Mouse (Mus musculus): ENCODE data around the gene Edrf1. TPM values are rescaled to one million over a fixed set of nuclear protein-coding genes. Genes with fewer than 3 reads are reported as not detected.

Edrf1 gene
- polyA plus RNA-seq (2012), result 0.08 and 0.62 TPM in 2 replicates

- peaks cover 35% of the 10 kb centered on the region for H3K36me3 ChIP-seq (ENCODE audit: control insufficient read depth)
- H3K4me1 ChIP-seq (ENCODE audit: control insufficient read depth), result peaks cover 21% of the 10 kb centered on the region
- H3K27me3 ChIP-seq (ENCODE audit: control insufficient read depth), result no peaks in the 10 kb centered on the region
- H3K4me3 ChIP-seq (replicated peaks), result peak within 1 kb of the TSS; percentile 98
- TF ChIP-seq GATA1 (IDR thresholded peaks at IDR 0.05; ENCODE audit: low read length) (no peak), TAL1 (IDR thresholded peaks at IDR 0.05; ENCODE audit: low read length) (no peak)
- H3K9me3 ChIP-seq (ENCODE audit: control insufficient read depth, low read length), result no peaks in the 10 kb centered on the region
Measured at GRCm38 (mm10) chr7:133637361-133638305, at the start of gene Edrf1. TSS of gene Edrf1 (plus strand) at chr7:133637543.

GRCm38 (mm10) chr7:133591750-133592149 lies 45.6 kb upstream of the Edrf1 start:
- TF ChIP-seq GATA1 (IDR thresholded peaks at IDR 0.05; ENCODE audit: low read length) (no peak), TAL1 (IDR thresholded peaks at IDR 0.05; ENCODE audit: low read length) (no peak)
- no peaks in the 10 kb centered on the region for H3K27me3 ChIP-seq (ENCODE audit: control insufficient read depth)
- H3K36me3 ChIP-seq (ENCODE audit: control insufficient read depth), result no peaks in the 10 kb centered on the region
- no peaks in the 10 kb centered on the region for H3K9me3 ChIP-seq (ENCODE audit: control insufficient read depth, low read length)
- H3K4me1 ChIP-seq (ENCODE audit: control insufficient read depth), result no peaks in the 10 kb centered on the region
- no peak overlapping the region for H3K4me3 ChIP-seq (replicated peaks)

GRCm38 (mm10) chr7:133600558-133600957 lies 36.8 kb upstream of the Edrf1 start:
- Histone ChIP-seq H3K27me3 (ENCODE audit: control insufficient read depth) (no peaks in the 10 kb centered on the region), H3K4me1 (ENCODE audit: control insufficient read depth) (no peaks in the 10 kb centered on the region), H3K36me3 (ENCODE audit: control insufficient read depth) (no peaks in the 10 kb centered on the region), H3K9me3 (ENCODE audit: control insufficient read depth, low read length) (no peaks in the 10 kb centered on the region), H3K4me3 (replicated peaks) (no peak overlapping the region)
- TF ChIP-seq TAL1 (IDR thresholded peaks at IDR 0.05; ENCODE audit: low read length) (no peak), GATA1 (IDR thresholded peaks at IDR 0.05; ENCODE audit: low read length) (no peak)

GRCm38 (mm10) chr7:133602058-133602457 lies 35.3 kb upstream of the Edrf1 start, which contains the start of gene Tex36:
TSS of gene Tex36 (minus strand) at chr7:133602158.
- Histone ChIP-seq H3K36me3 (ENCODE audit: control insufficient read depth) (no peaks in the 10 kb centered on the region), H3K27me3 (ENCODE audit: control insufficient read depth) (no peaks in the 10 kb centered on the region), H3K4me3 (replicated peaks) (no peak within 1 kb of the TSS), H3K9me3 (ENCODE audit: control insufficient read depth, low read length) (no peaks in the 10 kb centered on the region), H3K4me1 (ENCODE audit: control insufficient read depth) (no peaks in the 10 kb centered on the region)
- no peak for TF ChIP-seq TAL1 (IDR thresholded peaks at IDR 0.05; ENCODE audit: low read length)
- TF ChIP-seq GATA1 (IDR thresholded peaks at IDR 0.05; ENCODE audit: low read length), result no peak

- H3K4me3 ChIP-seq (replicated peaks), result no peak overlapping the region
- no peaks in the 10 kb centered on the region for H3K9me3 ChIP-seq (ENCODE audit: control insufficient read depth, low read length)
- H3K36me3 ChIP-seq (ENCODE audit: control insufficient read depth), result no peaks in the 10 kb centered on the region
- H3K4me1 ChIP-seq (ENCODE audit: control insufficient read depth), result no peaks in the 10 kb centered on the region
- no peaks in the 10 kb centered on the region for H3K27me3 ChIP-seq (ENCODE audit: control insufficient read depth)
- no peak for TF ChIP-seq TAL1 (IDR thresholded peaks at IDR 0.05; ENCODE audit: low read length)
- no peak for TF ChIP-seq GATA1 (IDR thresholded peaks at IDR 0.05; ENCODE audit: low read length)
Measured at GRCm38 (mm10) chr7:133603156-133603555, 34.2 kb upstream of the Edrf1 start.

- no peaks in the 10 kb centered on the region for H3K4me1 ChIP-seq (ENCODE audit: control insufficient read depth)
- TF ChIP-seq TAL1 (IDR thresholded peaks at IDR 0.05; ENCODE audit: low read length), result no peak
- TF ChIP-seq GATA1 (IDR thresholded peaks at IDR 0.05; ENCODE audit: low read length), result no peak
- no peak overlapping the region for H3K4me3 ChIP-seq (replicated peaks)
Measured at GRCm38 (mm10) chr7:133604427-133605081, 32.8 kb upstream of the Edrf1 start.

GRCm38 (mm10) chr7:133607331-133607730 lies 30.0 kb upstream of the Edrf1 start:
- no peak for TF ChIP-seq GATA1 (IDR thresholded peaks at IDR 0.05; ENCODE audit: low read length)
- TF ChIP-seq TAL1 (IDR thresholded peaks at IDR 0.05; ENCODE audit: low read length), result no peak
- Histone ChIP-seq H3K27me3 (ENCODE audit: control insufficient read depth) (no peaks in the 10 kb centered on the region), H3K4me1 (ENCODE audit: control insufficient read depth) (no peaks in the 10 kb centered on the region), H3K36me3 (ENCODE audit: control insufficient read depth) (no peaks in the 10 kb centered on the region), H3K4me3 (replicated peaks) (no peak overlapping the region), H3K9me3 (ENCODE audit: control insufficient read depth, low read length) (no peaks in the 10 kb centered on the region)

More at GRCm38 (mm10) chr7:133604427-133605081, 32.8 kb upstream of the Edrf1 start:
- Histone ChIP-seq H3K9me3 (ENCODE audit: control insufficient read depth, low read length) (no peaks in the 10 kb centered on the region), H3K36me3 (ENCODE audit: control insufficient read depth) (no peaks in the 10 kb centered on the region), H3K27me3 (ENCODE audit: control insufficient read depth) (no peaks in the 10 kb centered on the region)

- Histone ChIP-seq H3K36me3 (ENCODE audit: control insufficient read depth) (no peaks in the 10 kb centered on the region), H3K4me3 (replicated peaks) (no peak overlapping the region), H3K4me1 (ENCODE audit: control insufficient read depth) (no peaks in the 10 kb centered on the region), H3K27me3 (ENCODE audit: control insufficient read depth) (no peaks in the 10 kb centered on the region), H3K9me3 (ENCODE audit: control insufficient read depth, low read length) (no peaks in the 10 kb centered on the region)
- TF ChIP-seq GATA1 (IDR thresholded peaks at IDR 0.05; ENCODE audit: low read length), result no peak
- no peak for TF ChIP-seq TAL1 (IDR thresholded peaks at IDR 0.05; ENCODE audit: low read length)
Measured at GRCm38 (mm10) chr7:133607883-133608575, 29.3 kb upstream of the Edrf1 start.
